Mouse (Mus musculus): ENCODE results near the gene Ifi35.

Gene Ifi35

GRCm38 (mm10) chr11:101506269-101506780 is 58.1 kb downstream of the Ifi35 start:
- Histone ChIP-seq H3K4me3 (replicated peaks; ENCODE audit: low read length) (no peak overlapping the region), H3K4me1 (replicated peaks; ENCODE audit: low read depth, low read length) (peaks cover 11% of the 10 kb centered on the region), H3K27me3 (ENCODE audit: insufficient read depth, low read length) (no peaks in the 10 kb centered on the region), H3K36me3 (ENCODE audit: insufficient read depth, low read length) (peaks cover 100% of the 10 kb centered on the region), H3K9me3 (ENCODE audit: low read length) (no peaks in the 10 kb centered on the region)
- no peak for TF ChIP-seq CTCF (conservative IDR thresholded peaks at IDR 0.05; ENCODE audit: low read length)
- TF ChIP-seq NANOG (IDR thresholded peaks at IDR 0.05; ENCODE audit: borderline replicate concordance, low read length), result no peak
- no peak for TF ChIP-seq POU5F1 (IDR thresholded peaks at IDR 0.05; ENCODE audit: borderline replicate concordance, low read length)

DNA sequence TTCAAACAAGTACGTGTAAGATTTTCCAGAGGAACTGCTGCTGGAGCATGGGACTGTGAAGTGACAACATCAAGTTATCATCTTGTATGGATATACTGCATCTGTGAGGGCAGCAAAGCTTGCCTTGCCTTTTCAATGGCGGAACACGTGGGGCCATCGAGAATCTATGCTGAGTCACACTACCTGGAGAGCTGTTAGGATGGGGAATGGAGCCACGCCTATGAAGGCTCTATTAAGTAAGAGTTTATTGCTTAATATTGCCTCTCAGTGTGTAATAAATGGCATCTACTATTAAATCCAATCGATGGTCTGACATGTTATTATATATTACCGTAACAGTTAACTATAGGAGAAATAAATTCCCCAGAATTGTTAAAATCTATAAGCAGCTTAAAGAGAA is 58.9 kb downstream of the Ifi35 start:
- H3K4me1 ChIP-seq (replicated peaks; ENCODE audit: low read depth, low read length), result peaks cover 11% of the 10 kb centered on the region
- H3K4me3 ChIP-seq (replicated peaks; ENCODE audit: low read length), result no peak overlapping the region
- no peaks in the 10 kb centered on the region for H3K27me3 ChIP-seq (ENCODE audit: insufficient read depth, low read length)
- TF ChIP-seq CTCF (conservative IDR thresholded peaks at IDR 0.05; ENCODE audit: low read length) (no peak), NANOG (IDR thresholded peaks at IDR 0.05; ENCODE audit: borderline replicate concordance, low read length) (no peak), POU5F1 (IDR thresholded peaks at IDR 0.05; ENCODE audit: borderline replicate concordance, low read length) (no peak)
- H3K9me3 ChIP-seq (ENCODE audit: low read length), result no peaks in the 10 kb centered on the region
- H3K36me3 ChIP-seq (ENCODE audit: insufficient read depth, low read length), result peaks cover 100% of the 10 kb centered on the region
